Mouse (Mus musculus) kidney, adult 8-10 months (tissue): ENCODE measurements around the gene Aox4.

ENCODE experiments used
- DNase-seq, 2 experiments: peaks; one replicate each; pipeline ENCODE4 v3.0.0; 2022

Gene Aox4

GRCm38 (mm10) chr1:58210203-58210602, at the start of gene Aox4:
Gene Aox4, plus strand, starts transcription at chr1:58210397.
- peak; percentile 30 to 34 for DNase-seq

- DNase-seq = no peak
Measured at GRCm38 (mm10) chr1:58169893-58170292, 40.3 kb upstream of the Aox4 start.

GRCm38 (mm10) chr1:58188514-58189175, 21.6 kb upstream of the Aox4 start:
- no peak for DNase-seq

- no peak for DNase-seq
Measured at GRCm38 (mm10) chr1:58194317-58194716, 15.9 kb upstream of the Aox4 start.

GRCm38 (mm10) chr1:58194988-58195387, 15.2 kb upstream of the Aox4 start:
- DNase-seq = no peak

- DNase-seq = no peak
Measured at GRCm38 (mm10) chr1:58195541-58195940, 14.7 kb upstream of the Aox4 start.

GRCm38 (mm10) chr1:58197023-58197422, 13.2 kb upstream of the Aox4 start:
- no peak for DNase-seq

- no peak for DNase-seq
Measured at GRCm38 (mm10) chr1:58198386-58198785, 11.8 kb upstream of the Aox4 start.

GRCm38 (mm10) chr1:58212805-58213204, 2.6 kb downstream of the Aox4 start:
- no peak for DNase-seq

- no peak for DNase-seq
Measured at GRCm38 (mm10) chr1:58213838-58214237, 3.6 kb downstream of the Aox4 start.

GRCm38 (mm10) chr1:58215353-58215752, 5.2 kb downstream of the Aox4 start:
- DNase-seq = no peak

- no peak for DNase-seq
Measured at GRCm38 (mm10) chr1:58215956-58216532, 5.8 kb downstream of the Aox4 start.

GRCm38 (mm10) chr1:58221070-58221469, 10.9 kb downstream of the Aox4 start:
- DNase-seq = no peak

GRCm38 (mm10) chr1:58221879-58222278, 11.7 kb downstream of the Aox4 start:
- DNase-seq = no peak

- no peak for DNase-seq
Measured at GRCm38 (mm10) chr1:58228086-58228485, 17.9 kb downstream of the Aox4 start.

- DNase-seq = no peak
Measured at GRCm38 (mm10) chr1:58228916-58229315, 18.7 kb downstream of the Aox4 start.

- no peak for DNase-seq
Measured at GRCm38 (mm10) chr1:58229774-58230173, 19.6 kb downstream of the Aox4 start.

GRCm38 (mm10) chr1:58230542-58230941, 20.3 kb downstream of the Aox4 start:
- no peak for DNase-seq

GRCm38 (mm10) chr1:58235405-58235804, 25.2 kb downstream of the Aox4 start:
- no peak for DNase-seq

- DNase-seq = no peak
Measured at GRCm38 (mm10) chr1:58237527-58238299, 27.5 kb downstream of the Aox4 start.

- no peak for DNase-seq
Measured at GRCm38 (mm10) chr1:58238440-58238839, 28.2 kb downstream of the Aox4 start.

GRCm38 (mm10) chr1:58238961-58239360, 28.8 kb downstream of the Aox4 start:
- DNase-seq = no peak

- no peak for DNase-seq
Measured at GRCm38 (mm10) chr1:58240347-58240746, 30.1 kb downstream of the Aox4 start.

GRCm38 (mm10) chr1:58244487-58244886, 34.3 kb downstream of the Aox4 start:
- DNase-seq = no peak
